Mouse (Mus musculus) heart, postnatal 25 days (tissue): ENCODE data around the gene Celsr3. TPM values are rescaled to one million over a fixed set of nuclear protein-coding genes. Genes with fewer than 3 reads are reported as not detected.

Experiments
- DNase-seq: peaks from one replicate; pipeline ENCODE4 v3.0.0; 2022; ENCODE audit warnings: low spot score
- intact Hi-C: fragments of 180-260 bp; cut with DNase I; formaldehyde crosslinking; loops from one replicate; pipeline ENCODE4 v1.15.1; 2025
- total RNA-seq, 2 experiments: library from RNA; stranded (reverse); gene quantifications; 2 replicates each; pipeline ENCODE4 v1.2.3; 2021

The Celsr3 gene
- under 1 TPM; 0.03 to 0.23 TPM for total RNA-seq

DNA sequence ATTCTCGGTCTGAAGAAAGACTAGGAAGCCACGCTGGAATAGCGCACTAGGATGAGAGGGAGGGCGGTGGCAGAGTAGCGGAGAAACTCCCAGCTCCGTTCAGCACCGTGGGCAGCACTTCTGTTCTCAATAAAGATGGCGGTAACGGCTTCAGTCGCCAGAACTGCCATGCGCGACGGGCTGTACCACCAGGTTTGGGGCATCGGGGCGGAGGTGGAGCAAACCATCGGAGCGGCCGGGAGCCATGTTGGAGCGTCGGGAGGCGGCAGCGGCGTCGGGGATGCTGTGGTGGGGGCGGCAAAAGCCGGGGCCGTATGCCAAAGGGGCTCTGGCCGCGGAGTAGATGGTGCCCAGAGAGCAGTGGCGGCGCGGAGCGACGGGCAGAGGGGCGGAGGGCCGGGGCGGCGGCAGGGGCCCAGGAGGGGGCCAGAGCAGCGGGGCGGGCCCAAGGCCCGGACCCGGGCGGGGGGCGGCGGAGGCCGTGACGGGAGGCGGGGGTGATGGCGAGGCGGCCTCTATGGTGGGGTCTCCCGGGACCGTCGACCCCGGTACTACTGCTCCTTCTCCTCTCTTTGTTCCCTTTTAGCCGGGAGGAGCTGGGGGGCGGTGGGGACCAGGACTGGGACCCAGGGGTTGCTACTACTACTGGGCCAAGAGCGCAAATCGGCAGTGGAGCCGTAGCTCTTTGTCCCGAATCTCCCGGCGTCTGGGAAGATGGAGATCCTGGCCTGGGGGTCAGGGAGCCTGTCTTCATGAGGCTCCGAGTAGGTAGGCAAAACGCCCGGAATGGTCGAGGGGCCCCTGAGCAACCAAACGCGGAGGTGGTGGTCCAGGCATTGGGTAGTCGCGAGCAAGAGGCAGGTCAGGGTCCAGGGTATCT is at the start of gene Celsr3:
Gene Celsr3, plus strand, starts transcription at position 501 of the 880 bp plus-strand sequence.
- no peak for DNase-seq
- intact Hi-C loops: loop anchor here (2.0 kb wide), 1 partner anchor 17 kb away; the partner anchor contains the start of gene Nckipsd

DNA sequence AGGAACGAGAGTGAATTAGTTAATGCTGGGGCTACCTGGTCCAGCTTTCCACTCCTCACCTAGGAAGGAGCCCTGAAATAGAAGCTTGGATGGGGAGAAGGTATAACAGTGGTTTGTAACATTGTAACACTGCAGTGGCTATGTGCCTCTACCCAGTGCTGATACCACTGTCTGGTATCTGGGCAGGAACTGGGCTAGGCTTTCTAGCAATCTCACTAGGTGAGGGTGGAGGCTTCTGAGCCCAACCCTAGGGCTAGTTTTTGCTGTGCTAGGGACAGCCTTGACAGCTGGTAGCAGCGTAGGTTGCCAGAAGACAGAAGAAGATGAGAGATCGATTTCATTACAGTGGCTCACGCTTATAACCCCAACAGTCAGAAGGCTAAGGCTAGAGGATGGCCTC is 49.5 kb upstream of the Celsr3 start:
- no peak for DNase-seq
- intact Hi-C loops: no loop called here

DNA sequence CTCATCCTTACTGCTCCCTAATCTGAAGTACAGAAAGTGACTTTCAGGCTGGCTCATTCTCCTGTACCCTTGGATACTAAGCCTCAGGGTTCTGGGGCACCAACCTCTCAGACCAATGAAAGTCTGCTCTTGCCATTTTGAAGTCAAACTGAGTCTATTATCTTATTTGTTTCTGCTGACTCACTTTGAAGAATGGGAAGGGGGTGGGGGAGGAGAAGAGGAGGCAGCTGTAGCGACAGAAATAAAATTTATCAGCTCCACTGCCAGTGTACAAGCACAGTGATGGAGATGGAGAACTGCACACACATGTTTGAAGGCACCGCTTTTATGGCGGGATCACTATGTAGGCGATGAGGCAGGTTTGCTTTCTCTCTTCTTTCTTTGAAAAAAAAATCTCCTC is 48.8 kb upstream of the Celsr3 start:
- DNase-seq: no peak

DNA sequence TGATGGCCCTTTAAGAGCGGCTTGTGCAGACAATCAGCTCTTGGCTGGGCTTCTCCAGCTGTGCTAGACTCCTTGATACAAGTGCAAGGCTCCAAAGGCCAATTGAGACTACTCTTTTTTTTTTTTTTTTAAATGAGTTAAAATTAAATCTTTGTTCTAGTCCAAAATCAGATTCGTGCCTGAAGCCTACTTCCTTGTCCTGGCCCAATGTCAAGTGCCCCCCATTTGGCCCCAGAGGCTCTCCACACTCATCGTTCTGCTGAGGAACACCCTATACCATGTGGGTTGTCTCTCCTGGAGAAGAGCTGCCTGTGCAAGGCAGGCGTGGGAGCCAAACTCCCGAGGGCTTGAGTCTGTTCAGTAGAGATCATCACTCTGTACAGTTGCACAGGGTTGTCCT is 45.2 kb upstream of the Celsr3 start:
- intact Hi-C loops: no loop called here
- DNase-seq: no peak

More for the DNA sequence above, 48.8 kb upstream of the Celsr3 start:
- intact Hi-C loops: no loop called here

DNA sequence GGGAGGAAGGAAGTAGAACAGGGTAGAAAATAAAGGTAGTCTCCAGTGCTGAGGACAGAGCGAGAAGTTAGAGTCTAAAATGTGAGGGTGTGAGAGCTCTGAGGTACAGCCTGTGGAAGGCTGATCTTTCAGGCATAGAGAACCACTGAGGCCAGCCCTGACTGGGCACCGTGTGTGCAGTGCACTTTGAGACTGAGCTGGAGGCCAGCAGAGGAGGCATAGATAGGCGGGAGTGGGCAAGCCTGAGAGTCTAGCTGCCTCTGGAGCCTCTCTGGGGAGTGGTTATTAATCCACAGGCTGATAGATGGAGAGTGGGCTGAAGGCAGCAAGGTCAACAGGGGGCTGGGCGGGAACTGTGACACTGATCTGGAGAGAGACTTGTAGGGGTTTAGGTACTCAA is 44.2 kb upstream of the Celsr3 start:
- intact Hi-C loops: no loop called here
- no peak for DNase-seq

DNA sequence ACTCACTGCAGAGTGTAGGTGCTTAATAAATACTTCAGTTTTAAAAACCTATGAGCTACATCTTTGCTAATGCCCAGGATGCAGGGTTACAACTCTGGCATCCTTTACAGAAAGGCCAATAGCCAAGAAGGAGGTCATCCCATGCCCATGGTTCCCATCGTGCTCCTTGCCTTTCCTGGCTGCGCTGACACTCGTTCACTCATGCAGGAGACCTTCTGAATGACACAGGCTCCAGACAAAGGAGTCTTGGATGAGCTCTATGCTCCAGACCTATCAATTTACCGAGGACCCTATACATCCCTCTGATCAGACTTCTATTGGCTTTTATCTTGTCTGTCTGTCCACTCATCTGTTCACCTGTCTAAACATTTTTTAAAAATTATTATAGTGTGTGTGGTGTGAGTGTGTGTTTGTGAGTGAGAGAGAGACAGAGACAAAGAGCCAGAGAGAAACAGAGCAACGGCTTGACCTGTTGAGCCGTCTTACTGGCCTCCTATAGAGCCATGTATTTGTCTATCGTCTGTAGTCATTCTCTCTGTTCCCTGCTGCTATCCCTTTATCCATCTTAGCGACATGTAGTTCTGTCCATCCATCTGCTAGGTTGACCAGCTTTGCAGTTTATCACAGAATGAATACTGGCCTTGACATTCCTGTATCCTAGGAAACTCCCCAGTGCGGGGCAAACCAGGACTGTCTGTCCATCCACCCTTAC is 43.1 kb upstream of the Celsr3 start:
- DNase-seq: no peak
- intact Hi-C loops: no loop called here

DNA sequence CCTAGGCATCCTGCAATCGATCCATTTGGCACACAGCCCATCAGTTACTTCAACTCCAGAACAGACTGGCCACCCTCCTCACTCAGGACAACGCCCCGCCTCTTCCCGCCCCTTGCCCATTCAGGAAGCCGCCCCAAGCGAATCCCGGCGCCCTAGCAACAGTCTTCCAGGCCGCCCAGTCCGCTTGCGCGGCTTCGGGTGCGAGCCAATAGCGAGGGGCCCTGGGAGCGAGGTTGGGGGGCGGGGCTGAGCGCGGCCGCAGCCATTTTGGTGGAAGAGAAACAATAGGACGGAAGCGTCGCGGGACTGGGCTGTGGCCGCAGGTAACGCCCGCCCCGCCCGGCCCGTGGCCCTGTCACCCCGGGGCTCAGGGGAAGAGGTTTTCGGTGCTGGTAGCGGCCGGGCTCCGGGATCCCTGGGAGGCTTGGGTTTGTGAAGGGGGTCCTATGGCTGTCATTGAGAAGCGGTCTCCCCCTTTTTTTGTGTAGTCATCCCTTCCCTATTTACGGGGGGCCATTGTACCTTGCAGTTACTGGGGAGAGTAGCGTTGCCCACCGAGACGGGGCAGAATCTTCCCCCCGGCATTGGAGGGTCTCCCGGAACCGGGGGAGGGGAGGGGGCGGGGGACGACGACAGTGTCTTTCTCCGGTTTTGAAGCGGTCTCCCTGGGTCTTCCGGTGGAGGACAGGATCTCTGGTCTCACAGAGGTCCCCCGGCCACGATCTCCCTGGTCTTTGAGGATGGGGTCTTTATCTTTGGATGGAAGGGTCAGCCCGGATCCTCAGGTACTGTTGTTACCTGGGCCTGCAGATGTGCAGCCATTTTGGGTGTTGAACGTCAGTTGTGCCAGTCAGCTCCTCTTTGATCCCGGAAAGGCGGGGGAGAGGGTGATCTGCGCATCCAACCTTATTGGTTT is 42.3 kb upstream of the Celsr3 start, which contains the start of gene Ip6k2:
Gene Ip6k2, plus strand, starts transcription at position 249 of the 916 bp plus-strand sequence.
- intact Hi-C loops: no loop called here
- peak; percentile 93 for DNase-seq

DNA sequence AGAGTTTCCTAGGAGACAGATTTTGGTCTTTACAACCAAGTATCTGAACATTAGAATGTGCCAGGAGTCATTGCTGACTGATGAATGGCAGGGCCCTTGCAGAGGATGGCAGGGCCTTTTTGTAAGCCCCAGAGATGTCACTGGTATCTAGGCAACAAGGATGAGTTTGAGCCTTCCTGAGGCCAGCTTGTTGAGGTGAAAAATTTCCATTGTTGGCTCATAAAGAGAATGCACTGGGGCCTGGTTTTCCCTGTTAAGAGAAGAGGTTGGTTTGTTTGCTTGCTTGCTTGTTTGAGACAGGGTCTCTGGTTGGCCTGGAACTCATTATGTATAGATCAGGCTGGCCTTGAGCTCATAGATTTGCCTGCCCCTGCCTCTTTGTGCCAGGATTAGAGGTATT is 40.7 kb upstream of the Celsr3 start:
- no peak for DNase-seq
- intact Hi-C loops: no loop called here

DNA sequence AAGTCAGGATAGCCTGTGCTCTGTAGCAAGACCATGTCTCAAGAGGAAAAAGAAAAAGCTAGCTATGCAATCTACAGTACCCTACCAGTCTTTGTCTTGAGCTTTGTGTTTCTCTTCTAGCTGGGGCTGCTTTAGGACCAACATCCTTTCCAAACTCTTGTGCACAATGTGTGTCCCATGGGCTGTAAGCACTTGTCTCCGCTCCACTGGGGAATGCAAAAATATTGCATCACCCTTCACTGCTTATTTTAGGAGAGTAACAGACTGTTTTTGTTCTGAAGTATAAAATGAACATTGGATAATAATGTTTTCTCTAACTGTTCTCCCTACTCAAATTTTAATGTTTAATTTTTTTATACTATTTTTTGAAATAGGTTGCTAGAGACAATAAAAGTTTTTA is 39.6 kb upstream of the Celsr3 start:
- intact Hi-C loops: no loop called here
- DNase-seq: no peak

DNA sequence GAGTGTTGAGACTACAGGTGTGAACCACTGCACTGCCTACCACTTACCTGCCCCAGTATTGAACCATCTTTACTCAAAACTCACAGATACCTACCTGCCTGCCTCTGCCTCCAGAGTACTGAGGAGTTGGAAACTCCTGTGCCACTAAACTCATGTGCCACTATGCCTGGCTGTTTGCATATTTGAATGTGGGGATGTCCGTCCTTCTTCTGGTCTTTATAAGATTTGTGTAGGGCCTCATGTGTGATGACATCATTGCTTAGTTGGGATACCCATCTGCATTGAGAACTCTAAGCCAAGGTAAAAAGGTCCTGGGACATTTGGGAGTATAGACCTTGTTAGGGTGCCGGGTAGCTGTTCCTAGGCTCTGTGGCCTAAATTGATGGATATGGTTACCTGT is 39.0 kb upstream of the Celsr3 start:
- DNase-seq: no peak
- intact Hi-C loops: no loop called here

DNA sequence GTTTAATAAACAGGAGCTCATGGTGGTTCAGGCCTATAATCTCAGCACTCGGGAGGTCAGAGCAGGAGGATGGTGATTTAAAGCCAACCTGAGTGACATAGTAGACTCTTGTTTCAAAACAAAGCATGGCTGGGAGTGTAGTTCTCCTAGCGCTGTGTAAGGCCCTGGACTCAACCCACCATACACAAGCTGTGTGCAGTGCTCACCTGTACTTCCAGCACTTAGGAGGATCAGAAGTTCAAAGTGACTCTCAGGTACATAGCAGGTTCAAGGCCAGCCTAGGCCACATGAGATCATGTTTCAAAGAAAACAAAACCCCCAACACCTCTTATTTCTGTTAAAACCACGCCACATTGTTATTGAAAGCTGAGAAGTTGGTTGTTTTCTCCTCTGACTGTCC is 37.4 kb upstream of the Celsr3 start:
- no peak for DNase-seq
- intact Hi-C loops: no loop called here

DNA sequence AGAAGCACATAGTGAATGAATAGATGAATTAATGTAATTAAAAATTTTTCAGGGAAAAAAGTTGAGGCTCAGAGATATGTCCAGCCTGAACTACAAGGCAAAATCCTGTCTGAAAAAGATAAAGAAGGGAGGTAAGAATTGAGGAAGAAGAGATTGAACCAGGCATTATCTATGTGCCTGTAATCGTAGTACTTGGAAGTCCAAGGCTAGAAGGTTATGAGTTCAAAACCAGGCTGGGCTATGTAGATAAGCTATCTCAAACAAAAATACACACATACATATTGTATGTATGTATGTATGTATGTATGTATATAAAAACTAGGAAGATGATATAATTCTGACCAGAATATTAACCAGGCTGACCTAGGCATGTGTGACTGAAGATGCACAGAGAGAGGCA is 33.8 kb upstream of the Celsr3 start:
- intact Hi-C loops: no loop called here
- DNase-seq: no peak

DNA sequence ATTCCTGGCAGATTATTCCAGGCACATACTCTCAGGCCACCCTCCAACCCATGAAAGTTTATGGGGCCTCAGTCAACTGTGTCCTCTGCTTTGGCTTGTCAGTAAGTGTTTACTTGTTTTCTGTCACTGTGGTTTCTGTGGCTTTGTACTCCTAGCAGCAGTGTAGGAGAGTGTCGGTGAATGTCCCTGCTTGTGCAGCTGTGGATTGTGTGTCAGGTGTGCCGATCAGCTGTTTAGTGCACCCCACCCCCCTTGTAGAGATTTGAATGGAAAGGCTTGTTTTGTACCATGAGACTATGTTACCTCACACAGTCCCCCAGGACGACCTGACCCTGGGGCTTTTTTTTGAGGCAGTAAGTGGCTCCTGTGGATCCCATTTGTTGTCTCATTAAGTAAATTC is 33.4 kb upstream of the Celsr3 start:
- DNase-seq: no peak
- intact Hi-C loops: no loop called here

DNA sequence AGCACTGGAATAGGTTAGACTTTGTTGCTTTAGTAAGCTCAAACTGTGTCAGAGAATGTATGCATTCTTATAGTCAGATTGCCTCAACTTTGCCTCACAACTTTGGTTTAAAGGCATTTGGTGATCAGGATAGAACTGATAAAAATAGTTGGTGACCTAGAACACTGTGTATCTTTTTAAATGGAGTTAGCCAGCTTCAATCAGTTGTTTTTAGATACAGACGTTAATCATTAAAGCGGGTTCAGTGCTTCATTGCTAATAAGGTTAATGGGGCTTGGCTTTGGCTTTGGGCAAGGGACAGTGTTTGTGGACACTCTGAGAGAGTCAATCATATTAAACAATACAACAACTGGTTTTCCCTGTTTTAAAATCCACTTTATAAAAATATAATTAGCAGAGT is 30.8 kb upstream of the Celsr3 start:
- intact Hi-C loops: no loop called here
- no peak for DNase-seq

DNA sequence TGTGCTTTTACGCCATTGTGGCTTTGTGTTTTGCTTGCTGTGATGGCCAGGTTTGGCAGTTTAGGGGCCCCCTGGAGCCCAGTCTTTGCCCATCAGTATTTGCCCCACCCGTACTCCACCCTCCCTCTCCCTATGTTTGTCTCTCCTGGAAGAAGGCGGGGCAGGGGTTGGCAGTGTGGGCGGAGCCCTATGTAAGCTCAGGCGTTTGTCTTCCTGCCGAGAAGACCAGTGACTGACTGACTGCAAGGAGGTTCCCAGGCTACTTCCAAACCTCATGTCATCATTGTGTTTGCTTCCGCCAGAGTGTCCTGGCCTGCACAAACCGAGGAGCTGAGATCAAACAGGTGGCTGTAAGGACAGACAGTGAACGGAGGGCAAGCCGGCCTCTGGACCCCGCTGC is 30.4 kb upstream of the Celsr3 start:
- DNase-seq: peak; percentile 39
- intact Hi-C loops: no loop called here

DNA sequence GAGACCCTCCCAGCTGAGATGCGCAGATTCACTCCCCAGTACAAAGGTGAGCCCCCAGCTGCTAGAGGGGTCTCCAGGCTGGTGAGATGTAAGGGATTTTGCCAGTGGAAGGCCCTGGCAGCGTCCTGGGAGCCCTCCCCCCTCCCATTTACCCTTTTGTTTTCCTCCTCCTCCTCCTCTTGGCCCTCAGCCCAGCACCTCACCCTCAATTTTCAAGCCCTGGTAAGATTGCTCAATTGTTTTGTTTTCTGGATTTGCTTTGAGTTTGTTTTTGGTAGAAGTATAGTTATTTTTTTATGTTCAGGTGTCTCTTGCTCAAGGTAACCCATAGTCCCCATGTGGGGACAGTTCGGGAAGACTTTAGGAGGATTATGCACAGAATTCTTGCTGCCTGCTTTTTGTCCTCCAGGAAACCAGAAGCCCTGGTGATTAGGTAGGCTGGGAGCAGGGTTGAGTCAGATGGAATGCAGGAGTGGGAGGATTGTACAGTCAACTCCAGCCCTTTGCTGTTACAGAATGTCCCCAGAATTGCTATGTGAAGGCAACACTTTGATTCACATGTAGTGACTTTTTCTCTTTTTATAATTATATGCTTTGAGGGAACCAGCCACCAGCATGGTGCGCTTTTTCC is 29.7 kb upstream of the Celsr3 start:
- intact Hi-C loops: no loop called here
- no peak for DNase-seq

DNA sequence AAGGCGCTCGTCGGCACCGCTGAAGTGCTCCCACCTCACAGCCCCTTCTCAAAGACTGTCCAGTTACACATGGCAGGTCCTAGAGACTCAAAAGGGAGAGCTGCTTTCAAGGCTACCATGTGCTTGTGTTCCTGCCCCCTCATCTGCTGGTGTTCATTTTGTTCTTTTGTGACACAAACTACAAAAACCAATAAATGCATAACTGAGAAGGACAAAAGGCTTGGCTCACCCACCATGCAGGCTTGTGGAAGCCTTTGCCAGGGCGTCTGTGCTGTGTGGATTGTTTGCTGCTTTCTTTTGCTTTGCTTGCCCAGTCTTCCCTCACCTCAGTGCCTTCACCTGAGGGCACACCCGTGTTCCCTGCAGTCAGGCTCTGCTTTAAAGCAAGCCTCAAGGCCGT is 28.6 kb upstream of the Celsr3 start:
- DNase-seq: no peak
- intact Hi-C loops: no loop called here

DNA sequence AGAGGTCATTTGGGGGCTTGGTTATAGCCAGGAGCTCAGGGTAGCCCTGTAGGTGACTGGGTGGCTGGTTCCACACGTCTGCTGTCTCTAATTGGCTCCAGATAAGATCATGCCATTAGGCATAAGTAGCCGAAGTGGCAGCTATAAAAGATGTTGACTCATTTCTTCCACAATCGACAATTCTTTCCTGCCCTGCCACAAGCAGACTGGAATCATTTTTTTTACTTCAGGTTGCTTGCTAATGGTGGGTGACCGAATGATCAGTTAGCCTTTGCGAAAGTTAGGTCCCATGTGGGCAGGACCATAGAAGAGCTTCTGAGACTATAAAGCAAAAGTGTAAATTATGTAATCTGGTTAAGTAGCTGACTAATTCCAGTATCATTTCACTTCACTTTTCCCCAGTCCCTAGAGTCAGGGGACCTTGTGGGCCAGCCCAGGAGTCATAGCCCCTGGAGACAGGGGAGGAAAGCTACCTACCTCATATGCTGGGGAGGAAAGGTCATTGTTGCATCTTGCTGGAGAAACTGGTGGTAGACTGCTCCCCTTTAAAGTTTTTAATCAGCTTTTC is 27.5 kb upstream of the Celsr3 start:
- intact Hi-C loops: no loop called here
- DNase-seq: no peak

DNA sequence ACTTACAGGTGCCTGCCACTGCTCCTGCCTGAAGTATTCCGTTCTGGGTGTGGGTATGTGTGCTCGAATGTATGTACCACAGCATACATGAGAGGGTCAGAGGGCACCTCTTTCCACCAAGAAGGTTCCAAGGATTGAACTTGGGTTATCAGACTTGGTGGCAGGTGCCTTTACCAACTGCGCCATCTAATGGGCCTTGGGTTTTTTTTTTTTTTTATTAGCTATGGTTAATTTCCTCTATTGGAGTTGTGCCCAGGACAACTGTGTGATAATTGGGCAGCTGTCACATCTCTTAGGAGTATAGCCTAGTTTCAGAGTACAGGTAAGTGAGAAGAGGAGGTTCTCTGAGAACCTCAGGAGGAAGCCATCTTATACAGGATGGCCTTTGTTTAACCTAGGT is 26.6 kb upstream of the Celsr3 start:
- intact Hi-C loops: no loop called here
- no peak for DNase-seq
